Mouse (Mus musculus): ENCODE data around the gene Arap1. TPM values are rescaled to one million over a fixed set of nuclear protein-coding genes. Genes with fewer than 3 reads are reported as not detected.

Gene Arap1
- polyA plus RNA-seq, 1 experiment from 2014 or later = 11.3 TPM

DNA sequence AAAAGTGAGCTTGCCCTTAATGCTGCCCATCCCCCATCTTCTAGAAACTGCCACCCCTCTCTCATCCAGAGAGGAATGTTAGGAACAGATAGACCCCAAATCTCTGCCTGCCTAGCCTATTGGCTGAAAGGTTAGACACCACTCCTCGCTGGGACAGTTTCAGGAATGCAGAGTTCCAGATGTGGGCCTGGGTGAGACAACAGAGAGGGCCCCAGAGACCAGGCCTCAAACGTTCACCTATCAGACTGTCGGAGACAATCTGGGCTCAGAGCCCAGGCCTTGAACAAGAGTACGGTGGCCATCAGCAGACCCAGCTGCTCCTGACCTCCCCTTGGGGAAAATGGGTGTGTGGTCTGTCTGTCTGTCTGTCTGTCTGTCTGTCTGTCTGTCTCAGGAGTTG, 45.1 kb downstream of the Arap1 start:
- Histone ChIP-seq H3K27ac (peak overlapping the region; percentile 26; the same call in 1 of the 2 replicates), H3K4me2 (replicated peaks) (no peak overlapping the region), H3K4me1 (replicated peaks; ENCODE audit: control insufficient read depth, insufficient read depth, low read length) (no peaks in the 10 kb centered on the region), H3K4me3 (replicated peaks; ENCODE audit: low read length) (no peak overlapping the region), H3K36me3 (replicated peaks; ENCODE audit: control insufficient read depth, insufficient read depth) (no peaks in the 10 kb centered on the region), H3K27me3 (ENCODE audit: control insufficient read depth, insufficient read depth, low read length) (no peaks in the 10 kb centered on the region), H3K9me3 (ENCODE audit: control insufficient read depth, low read length) (no peaks in the 10 kb centered on the region), H3K9ac (no peak overlapping the region)
- no peak for ATAC-seq (ENCODE audit: low FRiP score)
- WGBS = 47% methylated on average over 4 of the region's 4 CpGs
- no peak for DNase-seq (ENCODE audit: low spot score)

- ATAC-seq (ENCODE audit: low FRiP score) = peak; percentile 56; the same call in 1 of the 2 replicates
- WGBS = 42% methylated on average over 8 of the region's 8 CpGs
- no peak overlapping the region for H3K4me2 ChIP-seq (replicated peaks)
Observed at GRCm38 (mm10) chr7:101393694-101394504, 46.0 kb downstream of the Arap1 start.

GRCm38 (mm10) chr7:101394569-101394968, 46.7 kb downstream of the Arap1 start:
- Histone ChIP-seq H3K9me3 (ENCODE audit: control insufficient read depth, low read length) (no peaks in the 10 kb centered on the region), H3K36me3 (replicated peaks; ENCODE audit: control insufficient read depth, insufficient read depth) (no peaks in the 10 kb centered on the region), H3K4me1 (replicated peaks; ENCODE audit: control insufficient read depth, insufficient read depth, low read length) (no peaks in the 10 kb centered on the region), H3K27me3 (ENCODE audit: control insufficient read depth, insufficient read depth, low read length) (no peaks in the 10 kb centered on the region), H3K4me2 (replicated peaks) (no peak overlapping the region), H3K27ac (no peak overlapping the region), H3K4me3 (replicated peaks; ENCODE audit: low read length) (no peak overlapping the region), H3K9ac (no peak overlapping the region)
- DNase-seq (ENCODE audit: low spot score) (no peak), ATAC-seq (ENCODE audit: low FRiP score) (no peak)
- 75% methylated on average over 3 of the region's 3 CpGs for WGBS

More at GRCm38 (mm10) chr7:101393694-101394504, 46.0 kb downstream of the Arap1 start:
- no peak overlapping the region for H3K9ac ChIP-seq
- H3K4me3 ChIP-seq (replicated peaks; ENCODE audit: low read length) = no peak overlapping the region
- no peak for DNase-seq (ENCODE audit: low spot score)
- no peaks in the 10 kb centered on the region for H3K36me3 ChIP-seq (replicated peaks; ENCODE audit: control insufficient read depth, insufficient read depth)
- H3K27ac ChIP-seq = peak overlapping the region; percentile 26; the same call in 1 of the 2 replicates
- H3K9me3 ChIP-seq (ENCODE audit: control insufficient read depth, low read length) = no peaks in the 10 kb centered on the region
- H3K4me1 ChIP-seq (replicated peaks; ENCODE audit: control insufficient read depth, insufficient read depth, low read length) = no peaks in the 10 kb centered on the region
- H3K27me3 ChIP-seq (ENCODE audit: control insufficient read depth, insufficient read depth, low read length) = no peaks in the 10 kb centered on the region

DNA sequence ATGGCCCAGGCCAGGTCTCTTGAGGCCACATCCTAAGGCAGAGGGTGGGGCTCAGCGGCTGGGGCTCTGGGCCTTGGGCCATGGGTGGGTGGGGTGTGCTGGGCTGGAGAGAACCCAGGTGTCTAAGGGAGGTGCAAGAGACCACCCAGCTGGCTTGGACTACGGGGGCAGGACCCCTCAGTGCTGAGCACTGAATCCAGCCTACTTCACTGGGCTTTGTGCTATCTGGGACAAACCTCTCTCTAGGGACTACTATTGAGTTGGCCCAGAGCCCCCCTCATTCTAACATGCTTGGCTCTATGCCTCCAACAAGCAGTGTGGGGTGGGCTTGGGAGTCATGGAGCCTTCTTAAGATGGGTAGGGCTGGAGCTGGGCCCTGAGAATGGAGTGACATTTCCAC, 47.6 kb downstream of the Arap1 start:
- H3K4me3 ChIP-seq (replicated peaks; ENCODE audit: low read length) = no peak overlapping the region
- no peak overlapping the region for H3K9ac ChIP-seq
- H3K36me3 ChIP-seq (replicated peaks; ENCODE audit: control insufficient read depth, insufficient read depth) = no peaks in the 10 kb centered on the region
- H3K27ac ChIP-seq = no peak overlapping the region
- no peak for ATAC-seq (ENCODE audit: low FRiP score)
- no peaks in the 10 kb centered on the region for H3K27me3 ChIP-seq (ENCODE audit: control insufficient read depth, insufficient read depth, low read length)
- no peaks in the 10 kb centered on the region for H3K4me1 ChIP-seq (replicated peaks; ENCODE audit: control insufficient read depth, insufficient read depth, low read length)
- no peak for DNase-seq (ENCODE audit: low spot score)
- no peaks in the 10 kb centered on the region for H3K9me3 ChIP-seq (ENCODE audit: control insufficient read depth, low read length)
- WGBS = 86% methylated on average over 2 of the region's 2 CpGs
- H3K4me2 ChIP-seq (replicated peaks) = no peak overlapping the region

GRCm38 (mm10) chr7:101397175-101397574, 49.3 kb downstream of the Arap1 start:
- H3K9ac ChIP-seq = no peak overlapping the region
- no peaks in the 10 kb centered on the region for H3K4me1 ChIP-seq (replicated peaks; ENCODE audit: control insufficient read depth, insufficient read depth, low read length)
- H3K4me2 ChIP-seq (replicated peaks) = no peak overlapping the region
- no peaks in the 10 kb centered on the region for H3K36me3 ChIP-seq (replicated peaks; ENCODE audit: control insufficient read depth, insufficient read depth)
- no peaks in the 10 kb centered on the region for H3K9me3 ChIP-seq (ENCODE audit: control insufficient read depth, low read length)
- WGBS = 89% methylated on average over 4 of the region's 4 CpGs
- no peak overlapping the region for H3K27ac ChIP-seq
- H3K4me3 ChIP-seq (replicated peaks; ENCODE audit: low read length) = no peak overlapping the region
- DNase-seq (ENCODE audit: low spot score) (no peak), ATAC-seq (ENCODE audit: low FRiP score) (no peak)
- H3K27me3 ChIP-seq (ENCODE audit: control insufficient read depth, insufficient read depth, low read length) = no peaks in the 10 kb centered on the region

DNA sequence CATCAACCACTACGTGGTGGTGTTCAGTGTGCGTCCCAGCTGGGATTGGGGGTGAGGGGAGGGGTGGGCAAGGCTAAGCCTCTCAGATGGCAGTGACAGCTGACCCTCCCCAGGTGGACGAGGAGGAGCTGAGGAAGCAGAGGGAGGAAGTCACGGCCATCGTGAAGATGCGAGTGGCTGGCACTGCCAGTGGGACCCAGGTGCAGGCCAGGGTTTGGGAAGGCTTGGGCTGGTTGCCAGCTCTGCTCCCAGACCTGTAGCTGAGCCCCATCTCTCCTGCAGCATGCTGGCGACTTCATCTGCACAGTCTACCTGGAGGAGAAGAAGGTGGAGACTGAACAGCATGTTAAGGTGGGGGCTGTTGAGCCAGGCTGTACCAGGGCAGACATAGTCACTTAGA, 53.6 kb downstream of the Arap1 start:
- H3K4me3 ChIP-seq (replicated peaks; ENCODE audit: low read length) = no peak overlapping the region
- H3K27ac ChIP-seq = no peak overlapping the region
- H3K4me2 ChIP-seq (replicated peaks) = no peak overlapping the region
- H3K9me3 ChIP-seq (ENCODE audit: control insufficient read depth, low read length) = no peaks in the 10 kb centered on the region
- DNase-seq (ENCODE audit: low spot score) = no peak
- H3K27me3 ChIP-seq (ENCODE audit: control insufficient read depth, insufficient read depth, low read length) = no peaks in the 10 kb centered on the region
- no peak for ATAC-seq (ENCODE audit: low FRiP score)
- H3K9ac ChIP-seq = no peak overlapping the region
- no peaks in the 10 kb centered on the region for H3K4me1 ChIP-seq (replicated peaks; ENCODE audit: control insufficient read depth, insufficient read depth, low read length)
- H3K36me3 ChIP-seq (replicated peaks; ENCODE audit: control insufficient read depth, insufficient read depth) = no peaks in the 10 kb centered on the region
- 79% methylated on average over 7 of the region's 7 CpGs for WGBS

DNA sequence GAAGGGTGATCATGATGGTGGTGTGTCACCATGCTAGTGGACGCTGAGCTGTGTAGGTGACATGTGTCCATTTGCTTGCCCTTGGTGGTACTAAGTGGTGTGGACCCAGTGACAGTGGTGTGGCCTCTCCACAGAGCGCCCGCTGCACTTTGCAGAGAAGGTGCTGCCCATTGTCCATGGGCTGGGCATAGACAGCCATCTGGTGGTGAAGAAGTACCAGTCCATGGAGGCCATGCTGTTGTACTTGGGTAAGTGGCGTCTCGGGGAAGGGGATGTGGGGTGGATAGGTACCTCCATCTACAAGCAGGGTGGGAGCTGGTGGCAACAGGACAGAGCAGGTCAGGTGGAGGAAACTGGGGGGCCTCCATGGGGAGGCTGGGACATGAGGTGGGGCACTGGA, 56.0 kb downstream of the Arap1 start:
- WGBS = 92% methylated on average over 5 of the region's 5 CpGs
- H3K36me3 ChIP-seq (replicated peaks; ENCODE audit: control insufficient read depth, insufficient read depth) = no peaks in the 10 kb centered on the region
- H3K9me3 ChIP-seq (ENCODE audit: control insufficient read depth, low read length) = no peaks in the 10 kb centered on the region
- no peaks in the 10 kb centered on the region for H3K27me3 ChIP-seq (ENCODE audit: control insufficient read depth, insufficient read depth, low read length)
- no peaks in the 10 kb centered on the region for H3K4me1 ChIP-seq (replicated peaks; ENCODE audit: control insufficient read depth, insufficient read depth, low read length)
- H3K27ac ChIP-seq = no peak overlapping the region
- H3K9ac ChIP-seq = no peak overlapping the region
- ATAC-seq (ENCODE audit: low FRiP score) (no peak), DNase-seq (ENCODE audit: low spot score) (no peak)
- no peak overlapping the region for H3K4me2 ChIP-seq (replicated peaks)
- no peak overlapping the region for H3K4me3 ChIP-seq (replicated peaks; ENCODE audit: low read length)

- H3K27me3 ChIP-seq (ENCODE audit: control insufficient read depth, insufficient read depth, low read length) = no peaks in the 10 kb centered on the region
- H3K9ac ChIP-seq = no peak within 1 kb of the TSS
- H3K9me3 ChIP-seq (ENCODE audit: control insufficient read depth, low read length) = no peaks in the 10 kb centered on the region
- ATAC-seq (ENCODE audit: low FRiP score) (no peak), DNase-seq (ENCODE audit: low spot score) (no peak)
- no peak within 1 kb of the TSS for H3K4me2 ChIP-seq (replicated peaks)
- WGBS = 86% methylated on average over 11 of the region's 11 CpGs
- H3K27ac ChIP-seq = no peak within 1 kb of the TSS
- peaks cover 10% of the 10 kb centered on the region for H3K4me1 ChIP-seq (replicated peaks; ENCODE audit: control insufficient read depth, insufficient read depth, low read length)
- no peaks in the 10 kb centered on the region for H3K36me3 ChIP-seq (replicated peaks; ENCODE audit: control insufficient read depth, insufficient read depth)
- no peak within 1 kb of the TSS for H3K4me3 ChIP-seq (replicated peaks; ENCODE audit: low read length)
Observed at GRCm38 (mm10) chr7:101410267-101410936, 62.5 kb downstream of the Arap1 start, which contains the start of gene Gm45837. Gm45837 (plus strand) TSS chr7:101410886.

- no peak overlapping the region for H3K27ac ChIP-seq
- peak; percentile 87 for DNase-seq (ENCODE audit: low spot score)
- H3K27me3 ChIP-seq (ENCODE audit: control insufficient read depth, insufficient read depth, low read length) = peaks cover 9% of the 10 kb centered on the region; the same call in 1 of the 2 replicates
- peak; percentile 42 for ATAC-seq (ENCODE audit: low FRiP score)
- H3K4me2 ChIP-seq (replicated peaks) = no peak overlapping the region
- no peak overlapping the region for H3K9ac ChIP-seq
- peaks cover 16% of the 10 kb centered on the region for H3K4me1 ChIP-seq (replicated peaks; ENCODE audit: control insufficient read depth, insufficient read depth, low read length)
- no peak overlapping the region for H3K4me3 ChIP-seq (replicated peaks; ENCODE audit: low read length)
- no peaks in the 10 kb centered on the region for H3K36me3 ChIP-seq (replicated peaks; ENCODE audit: control insufficient read depth, insufficient read depth)
- H3K9me3 ChIP-seq (ENCODE audit: control insufficient read depth, low read length) = no peaks in the 10 kb centered on the region
Observed at GRCm38 (mm10) chr7:101412796-101413195, 64.9 kb downstream of the Arap1 start.

Data from hindbrain, embryonic 14.5 days (tissue).